Mouse (Mus musculus) layer of hippocampus, adult 2 months (tissue): ENCODE data around the gene Gfer. TPM values are rescaled to one million over a fixed set of nuclear protein-coding genes. Genes with fewer than 3 reads are reported as not detected.
"Not testable (repeated sequence)": the region's sequence is repeated elsewhere in the genome, so short reads cannot be mapped to it uniquely, and the experiment has no call there.

Experiments used
- DNase-seq, 2 experiments: peaks; one replicate each; pipeline ENCODE4 v3.0.0; 2022; ENCODE audit warnings: low spot score in 2 of 2
- H3K27ac ChIP-seq: fragments of 200-600 bp; 2 replicates; pipeline ENCODE4 v1.8.1; 2022
- H3K4me3 ChIP-seq: fragments of 200-600 bp; 2 replicates; pipeline ENCODE4 v1.8.1; 2022; ENCODE audit warnings: mild to moderate bottlenecking
- CTCF ChIP-seq: fragments of 200-600 bp; conservative IDR thresholded peaks from 2 replicates; pipeline ENCODE4 v1.8.1; 2022; ENCODE audit warnings: antibody characterized with exemption, mild to moderate bottlenecking, moderate library complexity
- total RNA-seq, 2 experiments: library from RNA; stranded (reverse); gene quantifications; 2 replicates each; pipeline ENCODE4 v1.2.3; 2021

Gfer gene
- total RNA-seq, 2 experiments from 2014 or later: 22.3 to 22.4 TPM

- Histone ChIP-seq H3K4me3 (peak within 1 kb of the TSS; percentile 90), H3K27ac (peak within 1 kb of the TSS; percentile 94)
- DNase-seq: peak; percentile 95 to 97
- TF ChIP-seq CTCF: peak; percentile 66
Observed at GRCm38 (mm10) chr17:24669545-24670245, 26.3 kb downstream of the Gfer start, which contains the start of gene Zfp598. Gene Zfp598 (plus strand): TSS chr17:24669687.

GRCm38 (mm10) chr17:24669214-24669544 lies 26.8 kb downstream of the Gfer start:
- Histone ChIP-seq H3K27ac (peak overlapping the region; percentile 83), H3K4me3 (peak overlapping the region; percentile 90)
- DNase-seq: not testable (repeated sequence)

GRCm38 (mm10) chr17:24667416-24667815 lies 28.5 kb downstream of the Gfer start:
- TF ChIP-seq CTCF: peak; percentile 84
- Histone ChIP-seq H3K27ac (no peak overlapping the region), H3K4me3 (no peak overlapping the region)
- peak; percentile 55 to 59 for DNase-seq

- not testable (repeated sequence) for H3K4me3 ChIP-seq, DNase-seq, H3K27ac ChIP-seq
Observed at GRCm38 (mm10) chr17:24667011-24667410, 28.9 kb downstream of the Gfer start.

GRCm38 (mm10) chr17:24658017-24658758 lies 37.8 kb downstream of the Gfer start, which contains the start of gene Npw:
Gene Npw (minus strand): TSS chr17:24658457.
- 0 out of 2 replicates have a peak, but pooled peaks have one; percentile 9 for TF ChIP-seq CTCF
- Histone ChIP-seq H3K27ac (no peak within 1 kb of the TSS), H3K4me3 (peak within 1 kb of the TSS; percentile 43)
- DNase-seq: no peak

- no peak for TF ChIP-seq CTCF
- DNase-seq: no peak
- H3K27ac ChIP-seq: no peak overlapping the region
Observed at GRCm38 (mm10) chr17:24654969-24655368, 41.0 kb downstream of the Gfer start.

GRCm38 (mm10) chr17:24653967-24654710 lies 41.8 kb downstream of the Gfer start:
- DNase-seq: peak in 1 of 2 experiments; percentile 68
- no peak overlapping the region; the same call in 1 of the 2 replicates for H3K4me3 ChIP-seq
- H3K27ac ChIP-seq: peak overlapping the region; percentile 29; the same call in 1 of the 2 replicates
- TF ChIP-seq CTCF: peak; percentile 92

More at GRCm38 (mm10) chr17:24654969-24655368, 41.0 kb downstream of the Gfer start:
- H3K4me3 ChIP-seq: no peak overlapping the region

- no peak for TF ChIP-seq CTCF
- Histone ChIP-seq H3K27ac (no peak overlapping the region), H3K4me3 (no peak overlapping the region)
Observed at GRCm38 (mm10) chr17:24651835-24652234, 44.1 kb downstream of the Gfer start.

GRCm38 (mm10) chr17:24650766-24651165 lies 45.2 kb downstream of the Gfer start:
- peak overlapping the region; percentile 91; the same call in 1 of the 2 replicates for H3K27ac ChIP-seq
- peak overlapping the region; percentile 84; the same call in 1 of the 2 replicates for H3K4me3 ChIP-seq
- DNase-seq: no peak
- TF ChIP-seq CTCF: no peak

More at GRCm38 (mm10) chr17:24651835-24652234, 44.1 kb downstream of the Gfer start:
- DNase-seq: no peak

GRCm38 (mm10) chr17:24650070-24650616 lies 45.8 kb downstream of the Gfer start, which contains the start of gene Slc9a3r2:
Gene Slc9a3r2 (minus strand): TSS chr17:24650327.
- no peak for TF ChIP-seq CTCF
- H3K4me3 ChIP-seq: peak within 1 kb of the TSS; percentile 84
- H3K27ac ChIP-seq: peak within 1 kb of the TSS; percentile 91
- peak in 1 of 2 experiments; percentile 25 for DNase-seq

- Histone ChIP-seq H3K27ac (peak overlapping the region; percentile 91), H3K4me3 (peak overlapping the region; percentile 84)
- TF ChIP-seq CTCF: peak; percentile 18; the same call in 1 of the 2 replicates
- no peak for DNase-seq
Observed at GRCm38 (mm10) chr17:24649581-24650069, 46.3 kb downstream of the Gfer start.

- no peak for DNase-seq
- TF ChIP-seq CTCF: no peak
- H3K4me3 ChIP-seq: peak overlapping the region; percentile 84
- peak overlapping the region; percentile 91 for H3K27ac ChIP-seq
Observed at GRCm38 (mm10) chr17:24648731-24649377, 47.1 kb downstream of the Gfer start.
